Mouse (Mus musculus) mouse trophoblast stem cell (cell line): ENCODE measurements around the gene Tgfa.

Experiments
- in situ Hi-C, 2 experiments: fragments of 300-500 bp; cut with MseI, MboI; formaldehyde crosslinking; loops; 2 replicates in 1 of 2; 3 replicates in 1 of 2; pipeline ENCODE4 v1.15.1; 2025

Tgfa gene

DNA sequence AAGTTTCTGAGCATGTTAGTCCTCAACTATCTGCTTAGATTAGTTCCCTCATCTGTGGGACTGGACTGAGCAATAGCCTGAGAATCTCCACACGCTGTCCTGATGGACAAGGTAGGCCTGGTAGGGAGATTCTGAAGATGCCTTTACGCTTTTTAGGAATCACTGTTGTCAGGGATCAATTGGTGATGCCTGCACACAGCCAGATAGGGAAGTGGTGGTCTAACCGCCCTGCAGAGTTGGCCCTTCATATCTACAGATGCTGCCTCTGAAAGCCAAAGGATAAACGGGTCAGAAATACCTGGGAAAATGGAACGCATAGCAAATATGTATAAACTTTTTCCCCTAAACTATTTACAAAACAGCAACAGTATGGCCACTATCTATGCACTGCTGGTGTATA, 37.3 kb downstream of the Tgfa start:
- in situ Hi-C loops = no loop called here

DNA sequence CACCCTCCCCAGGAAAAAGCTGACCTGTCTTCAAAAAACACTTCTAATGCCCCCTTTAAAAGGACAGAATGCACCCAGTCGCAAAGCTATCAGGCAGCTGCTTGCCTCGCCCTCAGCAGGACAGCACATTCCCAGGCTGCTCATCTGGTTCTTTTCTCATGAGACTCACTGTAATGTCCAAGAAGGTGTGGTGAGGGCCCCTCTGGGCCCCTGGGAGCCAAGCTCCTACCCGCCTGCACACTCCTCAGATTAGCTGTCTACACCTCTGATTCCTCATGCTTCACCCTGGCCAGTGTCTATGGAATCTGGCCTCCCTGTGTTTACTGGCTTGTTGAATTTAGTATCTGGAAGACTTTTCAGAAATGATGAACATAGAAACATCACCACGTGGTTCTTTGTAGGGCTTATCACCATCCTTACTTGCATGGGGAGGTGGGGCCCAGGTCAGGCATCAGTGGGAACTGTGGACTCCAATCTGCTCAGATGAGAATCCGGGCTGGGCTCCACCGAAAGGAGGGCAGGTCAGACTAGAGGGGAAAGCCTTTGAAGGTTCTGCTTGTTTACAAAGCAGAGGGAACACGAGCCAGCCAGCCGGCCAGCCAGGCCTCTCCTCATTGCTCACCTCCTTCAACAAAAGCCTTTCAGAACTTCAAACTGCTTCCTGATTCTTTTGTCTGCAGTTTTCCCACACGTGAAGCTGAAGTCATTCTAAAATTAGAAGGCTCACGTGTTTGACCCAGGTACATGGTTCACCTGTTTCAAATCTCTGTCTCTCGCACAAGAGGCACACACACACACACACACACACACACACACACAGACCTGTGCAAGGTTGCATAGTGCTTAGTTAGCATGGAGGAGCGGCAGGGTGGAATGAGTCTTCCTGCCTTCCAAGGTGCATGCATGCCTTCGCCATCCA, 38.7 kb downstream of the Tgfa start:
- in situ Hi-C loops = no loop called here

DNA sequence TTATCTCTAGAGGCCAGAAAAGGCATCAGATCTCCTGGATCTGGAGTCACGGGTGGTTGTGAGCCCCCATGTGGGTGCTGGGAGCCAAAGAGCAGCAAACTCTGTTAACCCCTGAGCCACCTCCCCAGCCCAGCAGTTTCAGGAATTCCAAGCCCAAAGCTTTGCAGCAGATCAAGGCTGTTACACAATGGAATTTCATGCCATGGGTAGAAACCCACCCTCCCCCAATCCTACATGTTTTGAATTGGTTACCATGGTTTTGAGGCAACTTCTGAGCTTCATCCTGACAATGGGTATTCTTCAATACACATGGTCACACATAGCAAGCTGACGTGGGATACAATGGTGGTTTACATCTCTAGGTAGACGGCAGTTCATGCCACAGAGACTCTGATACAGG, 49.8 kb downstream of the Tgfa start:
- in situ Hi-C loops = no loop called here

DNA sequence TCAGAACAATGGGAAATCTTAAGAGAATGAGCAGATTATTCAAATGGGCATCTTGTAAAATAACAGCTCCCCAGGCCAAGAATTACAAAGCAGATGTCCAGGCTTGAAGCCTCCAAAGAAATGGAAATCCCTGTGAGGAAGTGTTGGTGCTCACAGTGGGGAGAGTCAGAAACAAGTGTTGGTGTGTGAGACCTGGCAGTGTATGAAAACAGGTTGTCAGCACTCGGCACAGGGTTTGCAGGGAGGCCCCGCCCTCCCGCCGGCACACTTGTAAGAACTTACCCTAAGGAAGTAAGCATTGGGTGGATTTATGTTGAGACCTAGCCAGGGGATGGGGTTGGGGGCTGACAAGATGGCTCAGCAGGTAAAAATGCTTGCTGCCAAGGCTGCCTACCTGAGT, 50.9 kb downstream of the Tgfa start:
- in situ Hi-C loops = no loop called here

DNA sequence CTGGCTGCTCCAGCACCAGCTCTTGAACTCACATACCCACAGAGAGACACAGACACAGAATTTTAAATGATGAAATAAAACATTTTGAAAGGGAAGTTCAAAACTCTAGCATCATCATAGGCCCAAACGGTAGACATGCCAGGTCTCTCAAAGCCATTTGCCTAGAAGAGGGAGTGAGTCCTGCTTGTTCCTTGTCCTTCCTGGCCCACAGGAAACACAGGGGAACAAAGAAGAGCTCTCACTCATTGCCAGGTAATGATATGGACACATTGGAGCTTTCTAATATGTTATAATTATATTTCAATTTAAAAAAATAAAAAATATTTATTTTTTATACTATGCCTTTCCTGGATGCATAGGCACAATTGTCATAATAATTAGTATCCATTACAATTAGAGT, 53.5 kb downstream of the Tgfa start:
- in situ Hi-C loops = no loop called here

DNA sequence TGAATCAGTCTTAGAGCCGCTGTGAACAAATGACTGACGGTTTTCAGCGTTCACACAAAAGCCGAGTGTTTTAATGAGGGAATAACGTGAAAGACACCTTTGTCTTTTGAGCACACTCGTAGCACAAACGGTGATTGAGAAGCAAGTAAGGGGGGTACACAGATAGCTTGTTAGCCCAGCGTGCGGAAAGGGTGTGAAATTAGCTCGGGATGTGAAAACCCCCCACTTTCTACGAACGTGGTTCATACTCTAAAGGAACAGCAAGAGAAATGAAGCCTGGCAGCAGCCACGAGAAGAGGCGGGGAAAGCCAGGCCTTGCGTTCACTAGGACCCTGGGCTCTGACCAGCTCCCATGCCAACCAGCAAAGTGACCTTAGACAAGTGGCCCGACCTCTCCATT, 54.0 kb downstream of the Tgfa start:
- in situ Hi-C loops = no loop called here

DNA sequence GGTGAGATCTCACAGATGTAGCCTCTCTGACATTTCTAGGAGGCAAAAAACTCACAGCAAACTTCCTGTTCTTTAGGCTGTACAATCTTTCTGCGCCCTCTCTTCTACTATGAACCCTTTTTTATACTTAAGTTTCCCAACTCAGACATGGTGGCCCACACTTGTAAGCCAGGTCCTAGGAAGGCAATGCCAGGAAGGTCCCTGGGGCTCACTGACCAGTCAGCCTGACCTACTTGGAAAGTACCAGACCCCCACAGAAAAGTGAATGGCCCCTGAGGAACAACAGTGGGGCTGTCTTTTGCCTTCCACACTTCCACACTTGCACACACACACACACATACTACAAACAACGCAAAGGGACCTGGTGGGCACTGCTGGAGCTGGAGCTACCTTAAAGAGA, 55.2 kb downstream of the Tgfa start:
- in situ Hi-C loops = no loop called here

DNA sequence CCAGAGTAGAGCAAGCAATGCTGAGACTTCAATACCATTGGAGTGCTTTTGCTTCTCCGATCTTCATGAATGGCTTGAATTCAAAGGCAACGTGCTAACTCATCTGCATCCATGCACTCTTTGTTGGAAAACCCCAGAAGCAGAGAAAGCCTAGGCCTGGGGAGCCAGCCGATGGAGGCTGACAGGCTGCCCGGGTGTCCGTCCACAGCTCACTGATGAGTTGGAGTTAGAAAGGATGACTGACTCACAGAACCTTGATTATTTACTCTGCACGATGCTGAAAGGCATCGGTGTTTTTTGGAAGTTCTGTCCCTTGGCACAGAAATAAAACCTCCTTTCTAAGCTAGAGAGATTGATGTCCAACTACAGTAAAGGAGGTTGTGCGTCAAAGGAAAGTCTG, 55.8 kb downstream of the Tgfa start:
- in situ Hi-C loops = no loop called here

DNA sequence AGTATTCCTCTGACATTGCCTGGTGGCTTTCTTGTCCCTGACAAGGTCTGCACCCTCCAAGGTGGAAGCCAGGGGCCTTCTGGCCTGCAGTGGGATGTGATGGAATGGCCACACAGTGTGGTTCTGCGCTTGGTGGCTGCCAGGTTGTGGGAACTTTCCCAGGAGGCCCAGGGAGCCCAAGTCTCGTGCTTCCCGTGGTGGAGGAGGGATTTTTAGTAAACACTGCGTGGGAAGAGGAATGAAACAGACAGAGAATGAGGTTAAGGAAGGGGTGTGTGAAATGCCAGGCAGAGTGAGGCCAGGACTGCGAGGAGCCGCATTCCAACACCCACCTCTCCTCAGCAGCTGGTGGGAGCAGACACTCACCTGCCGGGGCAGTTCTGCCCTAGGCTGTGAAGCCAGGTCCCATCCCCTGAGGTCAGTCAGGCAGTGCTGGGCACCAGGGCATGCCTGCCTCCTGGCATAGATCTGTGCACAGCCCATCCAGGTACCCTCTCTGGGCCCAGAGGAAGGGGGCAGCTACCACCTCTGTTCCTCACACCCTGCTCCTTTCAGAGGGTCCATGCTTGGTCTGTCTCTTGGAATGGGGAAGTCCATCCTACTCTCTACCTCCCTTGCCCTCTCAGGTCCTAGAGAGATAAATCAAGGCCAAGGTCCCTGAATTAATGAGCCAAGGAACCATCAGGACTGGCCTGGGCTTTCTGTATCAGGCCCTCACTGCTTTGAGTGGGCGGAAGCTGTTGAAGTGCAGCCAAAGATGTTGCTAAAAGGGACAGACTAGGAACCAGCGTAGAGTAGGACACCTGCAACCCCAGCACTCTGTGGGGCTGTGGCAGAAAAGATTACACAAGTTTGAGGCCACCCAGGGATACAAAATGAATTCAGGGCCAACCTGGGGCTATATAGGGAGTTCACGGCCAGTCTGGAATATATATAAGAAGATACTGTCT, 57.4 kb downstream of the Tgfa start:
- in situ Hi-C loops = no loop called here

DNA sequence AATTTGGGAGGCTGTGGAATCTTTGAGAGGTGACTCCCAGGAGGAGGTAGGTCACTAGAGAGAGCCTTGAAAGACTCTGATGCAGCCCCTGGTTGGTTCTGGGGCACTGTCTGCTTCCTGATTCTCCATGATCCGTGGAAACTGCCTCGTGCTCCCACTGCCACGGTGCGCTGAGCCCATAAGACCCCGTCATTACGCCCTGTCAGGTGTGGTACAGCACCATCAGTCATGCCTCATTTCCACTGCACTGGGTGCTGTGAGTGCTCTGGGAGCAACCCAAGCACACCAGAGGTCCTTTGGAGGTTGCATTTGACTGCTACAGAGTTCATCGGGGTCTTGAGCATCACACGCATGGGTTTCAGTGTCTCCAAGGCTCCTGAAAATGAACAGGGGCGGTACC, 60.9 kb downstream of the Tgfa start:
- in situ Hi-C loops = no loop called here

DNA sequence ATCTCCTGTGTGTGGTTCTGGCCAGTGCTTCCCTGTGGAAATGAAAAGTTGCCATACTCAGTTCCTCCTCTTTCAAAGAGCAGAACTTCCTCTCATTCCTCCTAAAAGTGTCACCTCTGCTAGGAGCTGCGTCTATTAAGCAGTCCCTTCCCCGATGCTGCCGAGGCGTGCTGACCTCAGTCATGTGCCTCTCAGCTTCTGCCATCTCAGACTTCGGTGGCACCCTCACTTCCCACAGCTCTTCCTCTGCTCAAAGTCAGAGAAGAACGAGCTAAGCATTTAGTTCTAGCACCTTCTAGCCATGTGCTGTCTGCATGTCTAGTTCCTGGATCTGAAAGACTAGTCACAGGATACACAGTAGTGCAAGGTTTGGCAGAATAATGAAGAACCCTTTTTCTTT, 64.2 kb downstream of the Tgfa start:
- in situ Hi-C loops = no loop called here

DNA sequence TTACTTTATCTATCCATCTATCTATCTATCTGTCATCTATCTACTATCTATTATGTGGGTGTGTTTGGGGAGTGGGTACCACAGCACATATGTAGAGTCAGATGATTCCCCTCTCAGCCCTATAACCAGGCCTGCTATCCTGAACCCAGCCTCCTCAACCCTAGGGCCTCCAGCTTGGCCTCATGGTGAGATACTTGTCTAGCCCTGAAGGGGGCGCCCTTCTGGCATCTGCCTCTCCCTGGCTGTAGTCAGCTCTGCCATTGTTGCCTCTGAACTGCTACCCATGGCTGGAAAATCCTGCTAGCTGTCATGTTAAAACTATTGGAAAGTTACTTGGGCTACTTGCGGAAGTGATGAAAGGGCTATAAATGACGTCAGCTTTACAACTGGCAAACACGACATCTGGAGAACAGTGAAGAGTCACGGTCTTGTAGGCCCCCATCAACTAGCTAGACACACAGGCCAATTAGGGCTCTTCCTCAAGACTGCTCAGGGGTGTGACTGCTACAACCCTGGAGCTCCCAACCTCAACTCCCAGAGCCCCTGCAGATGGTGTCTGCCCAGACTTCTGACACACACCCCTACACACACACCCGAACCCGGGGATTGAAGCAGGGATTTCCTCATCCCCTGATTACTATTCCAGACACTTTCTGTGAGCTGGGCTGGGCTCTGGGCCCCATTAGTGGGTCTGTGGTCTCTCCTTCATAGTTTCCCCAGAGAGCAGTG, 65.5 kb downstream of the Tgfa start:
- in situ Hi-C loops = no loop called here

DNA sequence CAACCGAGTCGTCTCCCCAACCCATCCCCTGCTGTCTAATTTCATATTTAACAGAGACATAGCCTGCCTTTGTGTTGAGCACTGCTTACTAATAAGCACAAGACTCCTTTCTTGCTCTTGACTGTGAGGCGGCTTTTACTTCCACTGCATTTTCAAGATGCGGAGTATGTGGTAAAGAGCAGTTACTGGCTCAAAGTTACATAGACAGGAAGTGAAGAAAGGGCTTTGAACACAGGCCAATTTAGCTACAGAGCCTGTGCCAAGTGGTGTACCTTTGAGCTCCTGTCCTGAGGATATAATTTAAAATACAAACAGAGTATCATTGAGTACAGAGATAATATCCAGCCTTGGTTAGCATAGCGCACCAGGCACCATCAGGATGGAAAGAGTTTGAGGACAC, 71.8 kb downstream of the Tgfa start:
- in situ Hi-C loops = no loop called here

DNA sequence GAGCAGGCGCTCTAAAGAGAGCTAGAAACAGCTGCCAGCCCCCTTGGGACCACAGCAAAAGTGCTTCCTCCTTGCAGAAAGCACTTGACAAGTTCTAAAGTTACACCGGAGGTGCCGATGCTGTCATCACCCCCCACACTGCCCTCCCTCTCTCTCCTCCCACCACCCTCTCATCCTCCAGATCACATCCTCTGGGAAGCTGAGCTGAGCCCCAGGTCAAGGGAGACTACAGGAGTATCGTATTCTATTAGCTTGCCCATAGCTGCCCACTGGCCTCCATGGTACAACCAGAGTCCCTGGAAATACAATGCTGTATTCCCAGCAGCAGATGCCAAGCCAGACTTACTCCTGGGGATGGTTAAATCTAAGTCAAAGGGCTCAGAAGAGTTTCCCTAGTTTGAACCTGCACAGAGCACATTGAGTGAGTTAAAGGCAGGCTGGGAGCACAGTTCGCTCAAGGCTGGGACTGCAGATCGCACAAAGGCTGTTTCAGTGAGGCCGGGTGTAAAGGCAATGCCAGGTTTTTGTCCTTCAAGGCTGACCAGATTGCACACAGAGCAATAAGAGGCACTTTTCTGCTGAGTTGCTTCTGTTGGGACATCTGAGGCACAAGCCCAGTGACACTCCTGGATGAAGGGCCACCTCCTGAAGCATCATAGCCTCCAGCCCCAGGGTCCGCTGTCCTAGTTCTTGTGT, 75.5 kb downstream of the Tgfa start:
- in situ Hi-C loops = no loop called here

DNA sequence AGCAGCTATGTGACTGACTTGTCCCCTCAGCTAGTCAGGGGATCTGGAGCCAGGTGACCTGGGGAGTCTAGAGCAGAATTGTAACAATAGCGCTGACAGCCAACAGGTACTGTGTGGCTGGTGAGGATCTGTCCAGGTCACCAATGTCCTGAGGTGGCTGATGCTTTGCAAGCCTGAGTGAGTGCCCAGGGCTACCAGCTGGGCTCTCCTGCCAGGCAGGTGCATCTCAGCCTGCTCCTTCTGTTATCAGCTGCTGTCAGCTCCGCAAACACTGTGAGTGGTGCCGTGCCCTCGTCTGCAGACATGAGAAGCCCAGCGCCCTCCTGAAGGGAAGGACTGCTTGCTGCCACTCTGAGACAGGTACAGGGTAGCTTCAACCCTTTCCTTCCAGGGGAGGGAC, 76.1 kb downstream of the Tgfa start:
- in situ Hi-C loops = no loop called here

DNA sequence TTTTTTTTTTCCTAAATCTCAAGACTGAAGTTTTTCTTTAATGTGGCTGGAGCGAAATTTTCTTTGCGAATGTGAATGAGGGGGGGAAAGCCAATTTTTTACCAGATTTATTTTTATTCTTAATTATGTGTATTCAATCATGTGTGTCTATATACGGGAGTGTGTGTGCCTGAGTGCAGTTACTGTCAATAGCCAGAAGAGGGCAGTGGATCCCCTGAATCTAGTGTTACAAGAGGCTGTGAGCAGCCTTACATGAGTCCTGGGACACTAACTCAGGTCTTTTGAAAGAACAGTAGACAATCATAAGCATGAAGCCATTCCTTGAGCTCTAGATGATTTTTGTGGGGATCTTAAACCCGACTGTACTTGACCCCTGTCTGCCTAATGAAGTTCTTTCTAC, 80.7 kb downstream of the Tgfa start:
- in situ Hi-C loops = no loop called here

DNA sequence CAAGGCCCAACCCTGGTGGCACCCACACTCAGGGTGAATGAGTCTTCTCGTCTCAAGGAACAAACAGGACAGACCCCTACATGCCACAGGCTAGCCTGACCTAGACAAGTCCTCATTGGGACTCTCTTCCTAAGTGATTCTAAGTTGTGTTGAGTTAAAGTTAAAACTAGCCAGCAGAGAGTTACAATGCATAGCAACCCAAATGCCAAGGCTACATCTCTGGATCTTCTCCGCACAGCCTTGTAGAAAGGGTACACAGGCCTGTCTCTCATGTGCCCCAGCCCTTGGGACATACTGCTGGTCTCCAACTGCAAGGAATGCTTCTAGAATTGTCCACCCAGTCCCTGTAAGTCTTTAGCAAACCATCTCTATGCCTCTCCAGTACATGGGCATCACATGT, 81.8 kb downstream of the Tgfa start:
- in situ Hi-C loops = no loop called here

DNA sequence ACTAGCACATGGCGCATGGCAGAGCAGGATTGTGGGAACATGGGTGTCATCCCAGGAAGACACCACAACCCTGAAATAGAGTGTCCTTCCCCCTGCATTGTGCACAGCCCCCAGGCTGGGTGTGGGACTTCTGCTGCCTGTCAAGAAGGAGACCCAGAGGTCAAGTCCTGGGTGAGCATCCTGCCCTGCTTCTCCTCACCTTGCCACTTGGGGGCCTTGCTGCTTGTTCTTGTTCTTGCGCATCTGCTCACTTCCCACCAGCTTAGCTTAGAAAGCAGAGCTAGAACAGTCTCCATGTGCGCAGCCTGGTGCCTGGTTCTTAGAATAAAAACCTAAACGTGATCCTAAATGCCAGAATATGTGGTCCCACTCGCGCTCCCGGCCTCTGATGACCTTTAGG, 82.6 kb downstream of the Tgfa start:
- in situ Hi-C loops = no loop called here

DNA sequence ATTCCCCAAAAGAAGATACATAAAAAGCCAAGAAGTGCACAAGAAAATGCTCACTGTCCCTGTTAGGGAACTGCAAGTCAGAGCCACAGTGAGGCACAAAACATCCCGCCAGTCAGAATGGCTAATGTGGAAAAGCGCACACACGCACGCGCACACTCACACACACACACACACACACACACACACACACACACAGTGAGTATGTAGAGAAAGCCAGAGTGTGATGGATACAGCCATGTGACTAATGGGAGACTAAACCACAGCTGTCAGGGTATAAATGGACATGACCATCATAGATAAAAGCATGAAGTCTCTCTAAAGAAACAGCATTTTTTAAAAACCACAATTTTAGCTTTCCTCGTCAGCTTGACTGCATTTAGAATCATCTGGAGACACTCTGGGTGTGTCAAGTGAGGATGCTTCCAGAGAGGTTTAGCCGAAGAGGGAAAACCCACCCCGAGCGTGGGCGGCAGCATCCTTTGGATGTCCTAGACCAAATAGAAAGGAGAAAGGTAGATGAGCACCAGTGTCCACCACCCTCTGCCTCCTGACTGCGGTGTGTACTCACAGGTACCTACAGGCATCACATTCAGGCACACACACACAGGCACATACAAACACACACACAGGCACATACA, 86.7 kb downstream of the Tgfa start:
- in situ Hi-C loops = no loop called here

DNA sequence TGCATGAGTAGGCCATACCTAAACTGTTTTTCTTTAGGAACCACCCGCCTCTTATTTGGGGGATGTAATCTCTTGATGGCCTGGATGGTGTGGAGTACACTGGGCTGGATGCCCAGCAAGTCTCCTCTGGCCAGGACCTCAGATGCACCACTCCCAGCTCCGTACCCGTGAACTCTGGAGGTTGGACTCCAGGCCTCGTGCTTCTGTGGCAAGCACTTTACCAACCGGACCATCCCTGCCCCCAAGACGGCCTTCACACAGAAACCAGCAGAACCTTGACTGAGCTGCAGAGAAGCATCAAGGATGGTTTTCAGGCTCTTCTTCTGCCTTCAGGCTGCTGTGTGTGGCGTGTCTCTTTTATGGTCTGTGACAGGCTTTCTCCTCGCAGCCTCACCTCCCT, 98.3 kb downstream of the Tgfa start:
- in situ Hi-C loops = no loop called here

DNA sequence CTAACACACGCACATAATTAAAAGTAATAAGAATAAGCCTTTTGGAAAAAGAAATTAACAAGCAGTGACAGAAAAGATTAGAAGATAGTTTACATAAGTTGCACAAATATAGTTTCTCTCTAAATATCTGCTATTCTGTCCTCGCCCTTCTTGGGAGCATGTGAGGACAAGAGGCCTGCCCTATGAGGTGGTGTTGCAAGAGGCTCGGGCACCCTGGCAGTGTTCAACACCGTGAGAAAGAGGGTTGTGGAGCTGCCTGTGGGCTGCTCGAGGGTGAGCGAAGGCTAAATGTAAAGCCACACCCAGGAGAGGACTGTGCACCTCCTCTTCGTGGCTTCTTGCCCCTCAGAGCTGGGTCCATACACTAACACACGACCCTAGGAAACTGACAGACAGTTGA, 100.4 kb downstream of the Tgfa start:
- in situ Hi-C loops = no loop called here
